Mouse (Mus musculus): ENCODE results near the gene Opcml. TPM values are rescaled to one million over a fixed set of nuclear protein-coding genes. Genes with fewer than 3 reads are reported as not detected.

Opcml gene
- total RNA-seq, 2 experiments from 2014 or later = 210 to 230 TPM

- no peak for DNase-seq (ENCODE audit: low spot score in 2 of 2)
These were observed 709.5 kb downstream of the Opcml start for GRCm38 (mm10) chr9:28499841-28500794.

DNA sequence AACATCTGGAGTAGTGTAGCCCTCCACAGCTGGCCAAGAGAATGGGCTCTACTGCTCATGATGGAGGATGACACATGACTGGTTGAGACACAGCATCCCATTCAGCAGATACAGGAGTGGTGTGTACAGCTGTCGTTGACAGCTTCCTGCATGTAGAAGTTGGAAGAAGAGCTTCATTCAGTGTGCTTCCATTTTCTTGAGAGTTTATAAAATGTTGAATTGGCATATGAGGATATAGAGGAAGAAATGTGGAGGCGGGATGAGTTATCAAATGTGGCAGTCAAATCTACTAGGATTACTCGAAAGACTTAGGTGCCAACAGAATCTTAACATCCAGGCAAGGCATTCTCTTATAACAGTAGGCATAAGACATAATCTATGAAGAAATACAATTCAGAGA is 723.3 kb downstream of the Opcml start:
- DNase-seq (ENCODE audit: low spot score in 2 of 2) = no peak

DNA sequence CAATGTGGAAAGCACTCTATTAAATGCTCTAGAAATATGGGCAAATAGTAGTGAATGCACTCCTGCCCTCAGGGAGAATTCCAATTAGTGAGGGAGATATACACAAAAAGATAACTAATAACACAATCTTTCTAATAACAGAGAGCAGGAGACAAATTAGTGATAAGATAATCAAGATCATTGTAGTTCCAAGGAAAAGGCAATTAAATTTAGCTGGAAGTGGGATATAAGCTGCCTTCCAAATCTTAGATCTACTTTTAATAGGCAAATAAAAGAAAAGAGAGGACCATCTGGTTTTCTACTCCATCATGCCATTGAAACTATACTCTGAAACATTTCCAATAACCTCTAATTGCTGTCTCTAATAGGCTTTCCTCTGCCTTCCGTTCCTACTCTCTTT is 742.6 kb downstream of the Opcml start:
- DNase-seq (ENCODE audit: low spot score in 2 of 2) = no peak

DNA sequence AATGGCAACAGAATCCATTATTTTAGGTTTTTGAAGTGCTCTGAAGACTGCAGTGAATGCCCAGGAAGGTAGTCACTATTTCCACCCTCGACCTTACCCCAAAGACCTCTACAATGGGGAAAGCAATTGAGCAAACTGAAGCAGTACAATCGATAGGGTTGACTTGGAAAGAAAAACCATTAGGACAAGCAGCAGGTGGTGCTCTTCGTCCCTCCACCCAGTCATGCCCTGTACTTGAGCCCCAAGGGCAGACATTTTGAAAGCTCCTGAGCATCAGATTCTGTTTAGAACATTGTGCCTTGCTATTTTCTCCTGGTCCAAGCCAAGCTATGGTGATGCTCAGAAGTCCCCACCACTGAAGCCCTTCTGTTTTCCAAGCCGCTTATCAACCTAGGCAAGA is 744.4 kb downstream of the Opcml start:
- DNase-seq (ENCODE audit: low spot score in 2 of 2) = no peak

- no peak for DNase-seq (ENCODE audit: low spot score in 2 of 2)
These were observed 746.1 kb downstream of the Opcml start for GRCm38 (mm10) chr9:28536637-28537036.

GRCm38 (mm10) chr9:28548189-28548588 is 757.6 kb downstream of the Opcml start:
- no peak for DNase-seq (ENCODE audit: low spot score in 2 of 2)

DNA sequence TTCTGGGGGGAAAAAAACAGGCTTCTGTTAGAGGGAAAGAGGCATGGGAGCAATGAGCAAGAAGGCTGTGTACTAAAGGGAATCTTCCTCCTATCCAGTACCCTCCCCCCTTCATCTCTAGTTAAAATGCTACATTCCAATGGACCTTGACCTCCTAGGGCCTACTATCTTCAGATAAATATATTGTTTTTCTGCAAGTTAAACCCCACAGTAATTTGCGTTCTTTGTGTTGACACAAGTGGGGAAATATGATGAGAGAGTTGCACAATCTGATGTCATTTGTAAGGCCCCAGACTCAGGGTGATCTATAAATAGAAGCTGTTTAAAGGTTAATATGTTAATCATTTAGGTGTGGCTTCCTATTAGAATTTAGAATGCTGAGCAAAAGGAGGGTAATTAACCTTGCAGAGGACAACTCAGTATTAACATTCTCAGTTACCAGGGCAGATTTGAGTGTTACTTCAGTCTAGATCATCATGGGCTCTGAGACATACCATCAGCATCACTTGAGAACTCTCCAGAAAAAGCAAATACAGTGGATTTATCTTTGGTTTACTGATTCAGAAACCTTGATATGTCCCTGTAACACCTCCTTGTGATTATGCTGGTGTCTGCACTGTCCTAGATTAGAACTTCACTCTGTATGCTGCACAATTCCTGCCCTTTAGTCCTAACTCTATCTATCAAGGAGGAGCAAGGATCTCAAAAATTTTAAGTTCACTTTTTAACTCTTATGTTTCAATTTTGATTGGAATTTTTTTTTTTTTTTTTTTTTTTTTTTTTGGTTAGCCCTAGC is 762.0 kb downstream of the Opcml start:
- DNase-seq (ENCODE audit: low spot score in 2 of 2) = no peak

GRCm38 (mm10) chr9:28558628-28559027 is 768.1 kb downstream of the Opcml start:
- no peak for DNase-seq (ENCODE audit: low spot score in 2 of 2)

DNA sequence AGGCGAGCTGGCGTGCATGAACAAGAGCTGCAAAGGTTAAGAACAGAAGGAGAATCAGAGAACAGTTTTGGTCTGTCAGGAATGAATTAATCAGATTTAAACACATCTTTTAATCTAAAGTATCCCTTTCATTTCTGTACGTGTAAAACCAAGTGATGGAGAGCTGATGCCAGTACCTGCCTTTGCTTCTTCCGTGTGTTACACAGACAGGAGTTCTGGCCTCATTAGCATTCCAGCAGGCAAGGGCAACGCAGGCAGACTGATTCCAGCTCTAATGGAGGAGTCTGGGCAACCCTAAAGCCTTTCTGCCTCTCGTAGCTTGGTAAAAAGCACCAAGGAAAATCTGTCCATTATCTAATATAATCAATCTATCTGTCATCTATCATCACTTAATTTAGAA is 771.2 kb downstream of the Opcml start:
- DNase-seq (ENCODE audit: low spot score in 2 of 2) = no peak

DNA sequence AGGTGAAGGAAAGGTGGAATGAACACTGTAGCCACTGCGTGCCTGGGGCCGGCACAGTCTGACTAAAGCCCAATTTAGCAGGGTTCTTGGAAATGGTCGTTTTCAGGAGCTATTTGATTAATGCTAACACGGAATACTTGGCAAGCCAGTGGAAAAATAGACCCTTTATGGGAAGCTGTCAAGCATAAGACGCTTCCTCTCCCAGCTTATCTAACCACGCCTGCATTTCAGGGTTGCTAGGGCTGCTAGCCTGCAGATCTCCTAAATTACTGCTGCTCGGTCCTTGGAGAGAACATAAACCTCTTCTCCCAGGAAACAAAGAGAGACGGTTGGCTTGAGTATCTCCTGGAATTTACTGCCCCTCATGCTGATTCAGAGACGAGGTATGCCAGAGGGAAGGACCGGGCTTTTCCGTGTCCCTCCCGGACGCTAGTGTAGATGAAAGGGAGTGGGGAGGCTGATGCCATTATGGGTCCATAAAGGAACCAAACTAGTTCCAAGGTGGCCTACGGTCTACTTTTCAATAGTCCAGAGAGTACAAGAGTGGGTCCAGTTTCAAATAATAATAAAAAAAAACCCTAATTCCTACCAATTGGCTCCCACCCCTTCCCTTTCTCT is 772.6 kb downstream of the Opcml start:
- no peak for DNase-seq (ENCODE audit: low spot score in 2 of 2)

DNA sequence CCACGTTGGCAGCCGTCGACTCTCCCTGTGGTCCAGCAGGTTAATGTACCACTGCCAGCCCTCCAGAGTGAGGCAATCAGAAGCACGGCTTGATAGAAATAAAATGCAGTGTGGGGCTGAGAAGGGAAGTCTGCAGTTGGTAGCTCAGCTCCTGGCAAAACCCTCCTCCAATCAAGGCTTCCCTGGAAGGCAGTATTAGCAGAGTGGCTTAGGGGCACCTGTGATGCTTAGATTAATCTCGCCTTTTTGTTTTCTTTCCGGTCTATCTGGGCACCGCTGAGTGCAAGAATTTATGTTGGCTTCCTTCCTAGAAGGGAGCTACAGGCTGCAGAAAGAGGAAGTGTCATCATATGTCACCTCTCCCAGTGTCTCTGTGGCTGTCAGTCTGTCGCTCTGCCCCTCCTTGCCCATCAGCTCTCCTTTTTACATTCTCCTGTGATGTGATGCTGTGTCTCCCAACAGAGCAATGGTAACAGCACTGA is 778.5 kb downstream of the Opcml start:
- peak in 1 of 2 experiments; percentile 15 for DNase-seq (ENCODE audit: low spot score in 2 of 2)

GRCm38 (mm10) chr9:28569776-28570175 is 779.2 kb downstream of the Opcml start:
- DNase-seq (ENCODE audit: low spot score in 2 of 2) = peak; percentile 42 to 59

DNA sequence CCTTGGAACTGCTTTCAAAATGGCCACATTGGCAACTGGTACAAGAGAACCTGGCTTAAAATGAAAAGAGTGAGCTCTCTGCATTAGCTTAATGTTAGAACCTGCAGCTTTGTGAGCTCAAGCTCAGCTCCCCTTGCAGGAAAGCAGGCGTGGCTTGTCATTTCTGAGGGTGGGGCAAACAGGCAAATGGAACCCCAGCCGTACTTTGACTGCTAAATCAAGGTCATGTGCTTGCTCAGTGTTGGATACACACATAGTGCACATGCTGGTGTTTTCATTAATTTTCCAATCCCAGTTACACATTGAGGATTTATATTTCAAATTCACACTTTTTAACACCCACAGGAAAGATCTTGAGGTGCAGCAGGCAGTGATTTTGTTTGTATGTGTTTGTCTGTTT is 781.1 kb downstream of the Opcml start:
- no peak for DNase-seq (ENCODE audit: low spot score in 2 of 2)

GRCm38 (mm10) chr9:28572136-28572774 is 781.7 kb downstream of the Opcml start:
- no peak for DNase-seq (ENCODE audit: low spot score in 2 of 2)

GRCm38 (mm10) chr9:28578730-28579129 is 788.2 kb downstream of the Opcml start:
- no peak for DNase-seq (ENCODE audit: low spot score in 2 of 2)

DNA sequence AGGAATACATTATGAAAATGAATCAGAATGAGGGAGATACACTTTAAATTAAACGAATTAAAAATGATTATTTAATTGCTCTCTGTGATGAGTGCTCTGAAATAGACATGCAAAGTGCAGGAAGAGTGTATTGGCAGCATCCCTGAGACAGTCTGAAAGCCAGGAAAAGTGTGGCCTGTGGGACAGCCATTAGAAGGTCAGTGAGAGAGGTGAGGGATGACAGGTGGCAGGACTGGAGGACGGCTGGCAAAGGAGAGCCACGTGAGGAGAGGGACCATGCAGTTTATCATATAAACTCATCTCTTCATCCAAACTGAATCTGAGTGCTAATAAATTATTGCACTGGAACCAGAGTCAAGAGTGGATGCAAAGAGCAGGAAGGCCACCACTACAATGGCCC is 796.7 kb downstream of the Opcml start:
- no peak for DNase-seq (ENCODE audit: low spot score in 2 of 2)

GRCm38 (mm10) chr9:28587857-28588388 is 797.3 kb downstream of the Opcml start:
- no peak for DNase-seq (ENCODE audit: low spot score in 2 of 2)

DNA sequence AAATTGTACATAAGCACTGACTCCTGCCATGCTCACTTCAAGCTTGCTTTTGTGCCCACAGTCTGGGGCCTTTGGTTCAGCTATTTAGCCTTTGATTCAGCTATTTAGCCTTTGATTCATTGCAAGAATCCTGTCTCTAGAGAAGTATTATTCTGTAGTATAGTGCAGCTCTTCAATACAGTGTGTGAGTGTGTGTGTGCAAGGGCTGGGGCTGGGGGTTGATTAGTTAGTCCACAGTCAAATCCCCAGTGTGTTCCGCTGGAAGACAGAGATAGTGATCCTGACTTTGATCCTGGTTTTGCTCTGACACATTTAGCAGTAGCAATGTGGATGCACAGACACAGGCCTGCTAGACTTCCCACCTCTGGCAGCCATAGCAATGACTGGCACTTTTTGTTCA is 797.9 kb downstream of the Opcml start:
- DNase-seq (ENCODE audit: low spot score in 2 of 2) = no peak

GRCm38 (mm10) chr9:28592208-28592607 is 801.6 kb downstream of the Opcml start:
- no peak for DNase-seq (ENCODE audit: low spot score in 2 of 2)

DNA sequence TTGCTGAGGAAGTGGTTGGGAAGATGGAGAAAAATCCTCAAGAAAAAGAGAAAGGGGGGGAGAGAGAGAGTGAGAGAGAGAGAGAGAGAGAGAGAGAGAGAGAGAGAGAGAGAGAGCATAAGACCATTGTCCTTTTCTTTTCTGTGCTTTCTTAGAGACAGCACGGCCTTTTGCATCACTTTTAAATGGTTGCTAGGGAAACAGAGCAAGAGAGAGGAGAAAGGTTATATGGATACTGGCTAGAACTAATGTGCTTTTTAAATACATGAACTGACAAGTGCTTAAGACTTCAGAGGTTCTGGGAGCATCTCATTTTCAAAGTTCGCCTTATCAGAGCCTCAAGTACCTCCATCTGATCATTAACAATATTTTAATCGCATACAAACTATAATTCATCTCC is 804.5 kb downstream of the Opcml start:
- no peak for DNase-seq (ENCODE audit: low spot score in 2 of 2)

DNA sequence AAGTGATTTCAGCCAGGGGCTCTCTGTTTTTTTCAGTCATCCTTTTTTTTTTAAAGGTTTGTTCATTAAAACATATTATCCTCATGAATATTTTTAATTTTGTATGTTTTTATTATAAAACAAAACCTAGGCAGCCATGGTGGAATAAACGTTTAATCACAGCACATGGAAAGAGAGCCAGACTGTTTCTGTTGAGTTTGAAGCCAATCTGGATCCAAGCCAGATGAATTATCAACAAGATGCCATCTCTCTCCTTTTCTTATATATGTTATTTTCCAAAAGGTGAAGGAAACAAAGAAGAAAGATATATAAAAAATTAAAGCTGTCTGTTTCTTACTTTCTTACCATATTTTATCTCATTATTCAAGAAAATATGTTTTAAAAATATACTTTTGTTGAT is 815.0 kb downstream of the Opcml start:
- DNase-seq (ENCODE audit: low spot score in 2 of 2) = no peak

Measured in left cerebral cortex, adult 18-20 months (tissue).